Mouse (Mus musculus): Measurements from ENCODE around the gene Fuca2. TPM values are rescaled to one million over a fixed set of nuclear protein-coding genes. Genes with fewer than 3 reads are reported as not detected.
A peak's percentile ranks its signal among the peaks of the same experiment; 100 is the strongest.
"Not testable (repeated sequence)": the region's sequence is repeated elsewhere in the genome, so short reads cannot be mapped to it uniquely, and the experiment has no call there.

Fuca2 gene
- polyA plus RNA-seq (2015; fragmentation: Nextera tagmentation; extraction: Ambion mirVana) = 44.3 and 46.4 TPM in 2 replicates

DNA sequence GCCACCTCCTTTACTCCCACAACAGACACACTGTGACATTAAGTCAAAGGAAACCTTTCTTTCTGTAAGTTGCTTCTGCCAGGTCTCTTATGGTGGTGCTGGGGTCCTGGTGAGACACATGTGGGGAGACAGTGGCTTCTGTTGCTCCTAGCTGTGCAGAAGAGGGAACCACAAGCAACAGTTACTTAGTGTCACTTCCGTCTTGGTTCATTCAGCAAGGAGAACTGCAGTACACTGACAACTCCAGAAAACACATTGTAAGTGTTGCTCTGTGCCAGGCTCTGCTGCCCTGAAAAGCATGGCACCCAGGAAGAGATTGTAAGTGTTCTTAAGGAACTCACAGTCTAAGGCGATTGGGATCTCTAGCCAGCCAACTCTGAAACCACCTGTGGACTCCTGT, at the start of gene Fuca2:
Gene Fuca2 (plus strand): TSS at position 210 of the 400 bp plus-strand sequence.
- Histone ChIP-seq H3K36me3 (peaks cover 4% of the 10 kb centered on the region; the same call in 1 of the 2 replicates), H3K9ac (no peak within 1 kb of the TSS), H3K27ac (no peak within 1 kb of the TSS), H3K4me2 (replicated peaks) (peak within 1 kb of the TSS; percentile 70; the same call in 1 of the 2 replicates), H3K4me1 (peaks cover 3% of the 10 kb centered on the region; the same call in 1 of the 2 replicates), H3K4me3 (no peak within 1 kb of the TSS), H3K27me3 (no peaks in the 10 kb centered on the region), H3K9me3 (no peaks in the 10 kb centered on the region)
- ATAC-seq (ENCODE audit: low FRiP score, low read depth) = no peak
- WGBS = 86% methylated on average over 2 of the region's 2 CpGs

DNA sequence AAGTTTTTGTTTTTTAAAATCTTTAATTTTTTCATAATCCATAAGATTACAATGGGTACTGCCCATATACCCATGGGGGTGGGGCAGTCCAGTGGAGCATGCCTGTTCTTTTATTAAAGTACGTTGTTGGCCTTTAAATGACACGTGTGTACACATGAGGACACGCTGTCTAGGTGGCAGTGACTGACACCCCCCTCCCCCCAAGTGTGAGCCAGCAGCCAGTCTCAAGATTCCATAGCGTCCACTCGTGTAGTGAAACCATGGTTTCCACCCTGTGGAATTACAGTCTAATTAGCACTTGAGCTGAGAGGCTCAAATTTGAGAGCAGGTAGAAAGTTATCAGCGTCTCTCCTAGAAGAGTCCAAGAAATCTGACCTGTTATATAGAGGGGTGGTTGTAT, 47.7 kb upstream of the Fuca2 start:
- 83% methylated on average over 6 of the region's 6 CpGs for WGBS
- H3K27ac ChIP-seq = no peak overlapping the region
- H3K27me3 ChIP-seq = no peaks in the 10 kb centered on the region
- no peak overlapping the region for H3K4me2 ChIP-seq (replicated peaks)
- H3K4me1 ChIP-seq = peaks cover 16% of the 10 kb centered on the region
- ATAC-seq (ENCODE audit: low FRiP score, low read depth) = no peak
- no peaks in the 10 kb centered on the region for H3K36me3 ChIP-seq
- H3K9ac ChIP-seq = no peak overlapping the region
- no peak overlapping the region for H3K4me3 ChIP-seq
- 0 out of 2 replicates have a peak, but pooled peaks cover 3% of the 10 kb centered on the region for H3K9me3 ChIP-seq

DNA sequence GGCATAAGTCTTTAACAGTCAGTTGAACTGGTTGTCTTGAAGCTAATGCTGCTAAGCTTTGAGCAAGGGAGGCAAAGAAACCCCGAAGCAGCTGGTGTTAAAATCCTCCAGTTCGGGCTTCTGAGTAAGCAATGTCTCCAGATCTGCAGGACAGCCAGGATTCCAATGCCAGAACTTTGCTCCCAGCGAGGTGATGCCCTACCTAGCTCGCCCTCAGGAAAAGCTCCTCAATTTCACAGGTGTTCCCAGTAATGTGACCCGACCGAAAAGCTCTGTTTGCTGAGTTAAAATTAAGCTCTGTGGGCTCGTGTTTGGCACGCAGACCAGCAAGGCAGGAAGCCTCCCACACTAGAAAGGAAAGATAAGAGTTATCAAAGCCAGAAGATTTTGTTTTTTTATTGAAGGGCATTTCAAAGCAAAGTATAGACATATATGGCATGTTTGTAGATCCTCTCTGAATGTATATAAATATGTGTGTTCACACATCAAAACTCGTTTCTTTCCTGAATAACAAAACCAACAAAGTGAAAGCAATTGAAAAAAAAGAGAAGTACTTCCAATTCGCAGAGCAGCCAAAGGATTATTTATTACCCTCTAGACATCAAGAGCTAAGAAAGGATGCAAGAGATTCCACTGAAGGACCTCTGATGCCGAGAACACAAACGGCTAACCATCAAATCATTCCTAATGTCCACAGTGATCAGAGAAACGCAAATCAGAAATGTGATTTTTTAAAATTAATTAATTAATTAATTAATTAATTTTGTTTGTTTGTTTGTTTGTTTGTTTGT, 45.9 kb upstream of the Fuca2 start:
- no peak overlapping the region for H3K4me2 ChIP-seq (replicated peaks)
- no peaks in the 10 kb centered on the region for H3K36me3 ChIP-seq
- H3K27ac ChIP-seq = no peak overlapping the region
- H3K27me3 ChIP-seq = no peaks in the 10 kb centered on the region
- ATAC-seq (ENCODE audit: low FRiP score, low read depth) = no peak
- peaks cover 6% of the 10 kb centered on the region for H3K4me1 ChIP-seq
- 61% methylated on average over 13 of the region's 13 CpGs for WGBS
- H3K9ac ChIP-seq = no peak overlapping the region
- 0 out of 2 replicates have a peak, but pooled peaks cover 3% of the 10 kb centered on the region for H3K9me3 ChIP-seq
- no peak overlapping the region for H3K4me3 ChIP-seq

DNA sequence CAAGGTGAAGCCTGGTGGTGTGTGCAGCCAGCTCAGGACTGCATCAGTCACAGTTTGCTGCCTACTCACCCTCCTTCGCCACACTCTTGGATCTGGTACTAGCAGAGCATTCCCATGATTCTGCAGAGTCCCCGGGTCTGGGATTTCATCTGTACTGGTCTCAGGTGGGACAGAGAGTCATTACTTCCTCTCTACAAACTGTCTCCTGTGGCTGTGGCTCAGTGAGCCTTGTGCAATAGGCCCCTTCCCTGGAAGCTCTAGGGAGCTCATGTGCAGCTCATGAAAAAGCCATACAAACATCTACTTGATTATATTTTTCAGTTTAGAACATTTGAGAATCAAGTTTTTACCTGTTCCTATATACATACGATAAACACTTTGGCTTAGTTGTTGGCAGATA, 35.0 kb upstream of the Fuca2 start:
- H3K9me3 ChIP-seq; H3K4me1 ChIP-seq; H3K4me2 ChIP-seq (replicated peaks); H3K27ac ChIP-seq; H3K4me3 ChIP-seq; H3K9ac ChIP-seq; ATAC-seq (ENCODE audit: low FRiP score, low read depth); H3K36me3 ChIP-seq; H3K27me3 ChIP-seq: not testable (repeated sequence)
- WGBS = 91% methylated on average over 3 of the region's 3 CpGs

DNA sequence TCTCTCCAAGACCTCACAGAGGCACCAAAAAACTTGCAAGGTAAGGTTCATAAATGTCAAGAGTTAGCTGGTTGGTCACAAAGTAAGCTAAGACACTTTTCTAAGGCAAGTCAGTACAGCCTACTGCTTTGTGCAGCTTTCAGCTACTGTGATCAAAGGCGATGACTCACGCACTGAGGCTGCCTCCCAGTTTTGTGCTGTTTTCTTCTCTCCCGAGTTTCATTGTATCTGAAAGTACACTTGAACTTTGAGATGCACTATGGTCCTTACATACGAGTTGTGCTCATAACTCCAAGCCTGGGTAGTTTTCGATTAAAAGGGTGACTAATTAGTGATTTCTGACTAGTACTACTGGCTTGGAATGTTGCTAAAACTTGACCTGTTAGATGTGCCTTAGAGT, 32.4 kb upstream of the Fuca2 start:
- no peak overlapping the region for H3K4me2 ChIP-seq (replicated peaks)
- H3K4me1 ChIP-seq = no peaks in the 10 kb centered on the region
- peaks cover 11% of the 10 kb centered on the region for H3K27me3 ChIP-seq
- no peak overlapping the region for H3K4me3 ChIP-seq
- H3K27ac ChIP-seq = no peak overlapping the region
- no peaks in the 10 kb centered on the region for H3K9me3 ChIP-seq
- WGBS = 65% methylated on average over 5 of the region's 5 CpGs
- H3K9ac ChIP-seq = no peak overlapping the region
- no peak for ATAC-seq (ENCODE audit: low FRiP score, low read depth)
- H3K36me3 ChIP-seq = no peaks in the 10 kb centered on the region

DNA sequence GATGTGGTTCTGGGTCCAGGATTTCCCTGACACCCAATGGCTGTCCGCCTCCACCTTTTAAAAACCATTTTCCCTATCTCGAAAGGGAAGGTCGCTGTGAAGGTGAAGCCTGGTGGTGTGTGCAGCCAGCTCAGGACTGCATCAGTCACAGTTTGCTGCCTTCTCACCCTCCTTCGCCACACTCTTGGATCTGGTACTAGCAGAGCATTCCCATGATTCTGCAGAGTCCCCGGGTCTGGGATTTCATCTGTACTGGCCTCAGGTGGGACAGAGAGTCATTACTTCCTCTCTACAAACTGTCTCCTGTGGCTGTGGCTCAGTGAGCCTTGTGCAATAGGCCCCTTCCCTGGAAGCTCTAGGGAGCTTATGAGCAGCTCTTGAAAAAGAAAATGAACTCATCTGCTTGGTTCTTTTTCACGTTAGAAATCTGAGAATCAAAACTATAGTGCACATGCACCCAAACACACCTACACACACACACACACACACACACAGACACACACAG, 31.3 kb upstream of the Fuca2 start:
- not testable (repeated sequence) for H3K27ac ChIP-seq; H3K9ac ChIP-seq; ATAC-seq (ENCODE audit: low FRiP score, low read depth); H3K4me3 ChIP-seq; H3K4me2 ChIP-seq (replicated peaks); H3K9me3 ChIP-seq; H3K4me1 ChIP-seq; H3K36me3 ChIP-seq
- 74% methylated on average over 6 of the region's 6 CpGs for WGBS
- H3K27me3 ChIP-seq = peaks cover 22% of the 10 kb centered on the region

DNA sequence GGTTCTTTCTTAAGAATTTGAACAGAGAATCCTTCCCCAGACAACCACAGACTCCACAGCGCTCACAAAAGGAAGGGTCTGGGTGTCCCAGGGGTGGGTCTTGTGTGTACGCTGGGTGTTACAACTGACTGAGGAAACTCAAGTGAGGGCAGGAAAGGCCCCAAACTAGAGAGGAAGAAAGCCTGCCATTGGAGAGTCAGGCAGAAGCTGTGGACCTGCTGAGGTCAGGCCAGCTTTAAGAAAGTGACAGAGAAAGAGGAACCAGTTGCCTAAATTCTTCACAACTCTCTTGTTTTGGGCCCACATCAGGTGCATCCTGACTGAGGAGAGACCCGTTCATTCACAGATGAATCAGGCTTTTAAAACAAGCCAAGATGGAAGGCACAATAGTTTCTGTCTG, 29.1 kb upstream of the Fuca2 start:
- Histone ChIP-seq H3K4me3 (no peak overlapping the region), H3K36me3 (no peaks in the 10 kb centered on the region), H3K4me1 (peaks cover 13% of the 10 kb centered on the region), H3K4me2 (replicated peaks) (no peak overlapping the region), H3K9ac (no peak overlapping the region), H3K27me3 (peaks cover 43% of the 10 kb centered on the region), H3K9me3 (no peaks in the 10 kb centered on the region), H3K27ac (no peak overlapping the region)
- 90% methylated on average over 3 of the region's 3 CpGs for WGBS
- ATAC-seq (ENCODE audit: low FRiP score, low read depth) = no peak

DNA sequence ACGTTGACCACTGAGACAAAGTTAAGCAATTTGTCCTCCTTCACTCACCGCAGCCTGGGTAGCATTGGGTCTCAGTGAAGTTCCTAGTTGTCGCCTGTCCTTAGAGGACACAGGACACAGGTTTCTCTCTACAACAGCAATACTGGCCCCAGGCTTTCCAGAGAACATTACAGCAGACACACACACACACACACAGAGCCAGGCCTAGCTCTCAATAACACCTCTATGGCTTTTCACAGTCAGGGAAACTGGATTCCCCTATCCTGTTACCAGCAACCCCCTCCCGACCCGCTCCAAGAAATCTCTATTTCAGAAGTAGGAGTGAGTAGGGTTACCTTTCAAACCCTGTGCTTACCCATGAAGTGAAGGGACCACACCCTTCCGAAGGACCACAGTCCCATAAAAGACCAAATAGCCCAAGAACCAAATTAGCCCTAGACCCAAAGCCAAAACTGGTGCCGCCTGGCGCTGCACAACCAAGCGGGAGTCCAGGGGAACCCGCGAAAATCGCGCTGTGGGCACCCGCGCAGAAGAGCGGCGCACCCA, 26.0 kb upstream of the Fuca2 start:
- Histone ChIP-seq H3K4me2 (replicated peaks) (peak overlapping the region; percentile 98), H3K9me3 (no peaks in the 10 kb centered on the region), H3K27ac (no peak overlapping the region), H3K4me1 (peaks cover 13% of the 10 kb centered on the region), H3K27me3 (peaks cover 57% of the 10 kb centered on the region), H3K4me3 (peak overlapping the region; percentile 61), H3K36me3 (no peaks in the 10 kb centered on the region), H3K9ac (peak overlapping the region; percentile 78)
- ATAC-seq (ENCODE audit: low FRiP score, low read depth) = no peak
- 13% methylated on average over 17 of the region's 17 CpGs for WGBS

DNA sequence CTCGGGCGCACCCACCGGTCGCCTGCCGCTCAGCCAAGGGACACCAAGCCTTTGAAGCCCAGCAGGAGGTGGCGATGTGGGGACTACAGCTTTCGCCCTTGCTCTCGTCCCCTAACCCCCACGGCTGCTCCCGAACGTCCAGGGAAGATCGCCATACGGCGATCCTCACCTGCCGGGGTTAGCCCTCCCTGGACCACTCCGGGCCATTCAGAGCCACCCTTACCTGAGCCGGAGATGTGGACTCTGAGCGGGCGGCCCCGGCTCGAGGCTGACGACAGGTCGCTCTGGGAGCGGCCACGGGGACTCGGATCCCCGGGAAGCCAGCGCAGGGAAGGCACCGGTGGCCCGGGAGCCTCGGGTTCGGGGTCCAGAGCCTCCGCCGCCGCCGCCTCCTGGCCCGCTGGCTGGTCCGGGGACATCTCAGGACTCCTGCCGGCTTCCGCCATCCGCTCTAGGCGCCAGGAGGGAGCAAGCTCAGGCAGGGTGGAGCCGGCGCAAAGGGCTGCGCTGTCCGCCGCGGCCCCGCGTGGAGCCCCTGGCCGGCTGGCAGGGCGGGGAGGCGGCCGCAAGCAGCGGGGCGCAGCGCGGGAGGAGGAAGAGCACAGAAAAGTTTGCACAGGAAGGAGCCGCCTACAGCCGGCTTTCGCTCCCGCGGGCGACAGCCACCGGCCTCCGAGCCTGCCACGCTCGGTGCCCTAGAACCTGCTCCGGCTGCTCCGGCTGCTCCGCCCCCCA, 25.3 kb upstream of the Fuca2 start, which contains the start of gene Phactr2:
Gene Phactr2 (minus strand): TSS at position 580 of the 735 bp plus-strand sequence.
- H3K4me1 ChIP-seq = peaks cover 13% of the 10 kb centered on the region
- peaks cover 57% of the 10 kb centered on the region for H3K27me3 ChIP-seq
- peak within 1 kb of the TSS; percentile 78 for H3K9ac ChIP-seq
- WGBS = under 1% methylated on average over 57 of the region's 71 CpGs
- peak; percentile 77 for ATAC-seq (ENCODE audit: low FRiP score, low read depth)
- peak within 1 kb of the TSS; percentile 61 for H3K4me3 ChIP-seq
- H3K27ac ChIP-seq = no peak within 1 kb of the TSS
- H3K9me3 ChIP-seq = no peaks in the 10 kb centered on the region
- H3K36me3 ChIP-seq = no peaks in the 10 kb centered on the region
- H3K4me2 ChIP-seq (replicated peaks) = peak within 1 kb of the TSS; percentile 98

DNA sequence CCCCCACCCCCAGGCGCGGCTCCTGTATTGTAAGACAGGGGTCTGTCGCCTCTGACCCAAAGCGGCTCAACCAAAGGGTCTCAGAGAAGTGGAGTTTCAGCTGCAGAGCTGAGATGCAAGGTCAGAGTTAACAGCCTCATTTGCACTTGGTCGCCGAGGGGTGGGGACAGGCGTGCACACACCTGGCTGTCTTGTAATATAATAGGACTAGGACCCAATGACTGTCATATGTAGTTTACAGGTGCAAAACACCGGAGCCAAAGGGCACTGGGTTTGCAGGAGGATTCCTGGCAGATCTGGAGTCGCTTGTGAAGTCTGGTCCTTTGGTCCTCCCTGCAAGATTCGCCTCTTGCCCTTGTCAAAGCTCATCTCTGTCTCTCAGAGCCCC, 24.8 kb upstream of the Fuca2 start:
- peaks cover 57% of the 10 kb centered on the region for H3K27me3 ChIP-seq
- peak overlapping the region; percentile 98 for H3K4me2 ChIP-seq (replicated peaks)
- H3K9me3 ChIP-seq = no peaks in the 10 kb centered on the region
- H3K27ac ChIP-seq = no peak overlapping the region
- no peak for ATAC-seq (ENCODE audit: low FRiP score, low read depth)
- peaks cover 13% of the 10 kb centered on the region for H3K4me1 ChIP-seq
- H3K4me3 ChIP-seq = peak overlapping the region; percentile 61
- H3K9ac ChIP-seq = peak overlapping the region; percentile 78
- H3K36me3 ChIP-seq = no peaks in the 10 kb centered on the region
- 3% methylated on average over 10 of the region's 10 CpGs for WGBS

DNA sequence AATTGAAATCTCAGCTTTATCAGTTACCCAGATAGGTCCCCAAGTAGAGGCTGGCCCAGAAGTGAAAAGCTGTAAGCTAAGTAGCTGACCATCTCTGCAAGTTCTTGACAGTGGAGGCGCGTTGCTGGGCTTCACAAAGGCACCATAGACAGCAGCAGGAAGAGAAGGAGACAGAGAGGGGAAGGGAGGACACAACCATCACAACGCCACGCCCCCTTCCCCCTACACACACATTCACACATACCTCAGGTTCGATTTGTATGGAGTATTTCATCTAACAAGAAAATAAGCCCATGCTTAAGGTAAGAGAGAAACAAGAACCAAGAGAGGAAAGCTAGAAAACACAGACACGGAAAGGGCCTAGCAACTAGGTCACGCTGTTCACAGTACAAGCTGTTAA, 24.2 kb upstream of the Fuca2 start:
- H3K9me3 ChIP-seq = no peaks in the 10 kb centered on the region
- no peaks in the 10 kb centered on the region for H3K36me3 ChIP-seq
- peaks cover 57% of the 10 kb centered on the region for H3K27me3 ChIP-seq
- H3K4me3 ChIP-seq = no peak overlapping the region
- WGBS = 22% methylated on average over 7 of the region's 7 CpGs
- H3K9ac ChIP-seq = no peak overlapping the region
- no peak for ATAC-seq (ENCODE audit: low FRiP score, low read depth)
- peak overlapping the region; percentile 98 for H3K4me2 ChIP-seq (replicated peaks)
- H3K4me1 ChIP-seq = peaks cover 13% of the 10 kb centered on the region
- no peak overlapping the region for H3K27ac ChIP-seq

DNA sequence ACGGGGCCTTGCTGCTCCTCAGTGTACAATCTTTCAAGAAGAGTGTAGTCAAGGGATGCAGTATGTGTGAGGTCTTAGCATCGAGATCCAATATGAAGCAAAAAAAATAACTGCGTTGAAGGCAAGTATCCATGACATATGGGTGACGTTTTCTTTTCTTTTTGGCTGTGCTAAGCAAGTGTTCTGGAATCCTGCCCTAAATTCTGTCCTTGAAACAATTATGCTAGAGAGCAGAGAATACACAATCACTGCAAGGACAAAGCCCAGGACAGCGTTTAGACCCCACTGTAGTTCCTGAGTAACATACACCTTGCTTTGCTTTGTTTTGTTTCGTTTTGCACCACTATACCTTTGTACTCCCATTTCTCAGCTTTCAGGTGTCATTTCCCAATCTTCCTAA, 20.0 kb upstream of the Fuca2 start:
- no peaks in the 10 kb centered on the region for H3K9me3 ChIP-seq
- H3K9ac ChIP-seq = no peak overlapping the region
- H3K27me3 ChIP-seq = peaks cover 23% of the 10 kb centered on the region
- no peak overlapping the region for H3K4me2 ChIP-seq (replicated peaks)
- H3K4me1 ChIP-seq = peaks cover 6% of the 10 kb centered on the region
- H3K4me3 ChIP-seq = no peak overlapping the region
- ATAC-seq (ENCODE audit: low FRiP score, low read depth) = no peak
- H3K27ac ChIP-seq = no peak overlapping the region
- 80% methylated on average over 6 of the region's 6 CpGs for WGBS
- no peaks in the 10 kb centered on the region for H3K36me3 ChIP-seq

All from limb, embryonic 13.5 days (tissue).